Mouse (Mus musculus) liver, embryonic 12.5 days (tissue): ENCODE data around the gene Insl3. TPM values are rescaled to one million over a fixed set of nuclear protein-coding genes. Genes with fewer than 3 reads are reported as not detected.

Source experiments
- ATAC-seq: fragments of 200-750 bp; cut with Nextera tagmentation; 2 replicates; pipeline ENCODE4 v1.8.0; 2017; ENCODE audit warnings: moderate number of reproducible peaks, mild to moderate bottlenecking, moderate library complexity
- H3K27ac ChIP-seq: fragments of 300-500 bp; sonication (generic); 2 replicates; pipeline ENCODE4 v1.5.1; 2016; ENCODE audit warnings: mild to moderate bottlenecking
- H3K27me3 ChIP-seq: fragments of 300-500 bp; sonication (generic); replicated peaks from 2 replicates; pipeline ENCODE4 v1.6.1; 2016; ENCODE audit warnings: mild to moderate bottlenecking, moderate library complexity
- H3K36me3 ChIP-seq: fragments of 300-500 bp; sonication (generic); 2 replicates; pipeline ENCODE4 v1.6.1; 2016; ENCODE audit warnings: mild to moderate bottlenecking, moderate library complexity
- H3K4me1 ChIP-seq: fragments of 300-500 bp; sonication (generic); 2 replicates; pipeline ENCODE4 v1.6.1; 2016
- H3K4me2 ChIP-seq: fragments of 300-500 bp; sonication (generic); 2 replicates; pipeline ENCODE4 v1.6.1; 2016; ENCODE audit warnings: mild to moderate bottlenecking, moderate library complexity
- H3K4me3 ChIP-seq: fragments of 300-500 bp; sonication (generic); 2 replicates; pipeline ENCODE4 v1.5.1; 2016; ENCODE audit warnings: mild to moderate bottlenecking, moderate library complexity
- H3K9ac ChIP-seq: fragments of 300-500 bp; sonication (generic); 2 replicates; pipeline ENCODE4 v1.6.1; 2016; ENCODE audit warnings: mild to moderate bottlenecking, moderate library complexity
- H3K9me3 ChIP-seq: fragments of 300-500 bp; sonication (generic); replicated peaks from 2 replicates; pipeline ENCODE4 v1.6.1; 2016; ENCODE audit warnings: mild to moderate bottlenecking, moderate library complexity
- WGBS: fragments of 180-500 bp; shearing (Covaris S2); methylation state at CpG from one replicate; pipeline ENCODE4 v1.1.7; 2016; ENCODE audit not compliant: insufficient replicate concordance; 5-methylcytosine and 5-hydroxymethylcytosine counted together
- polyA plus RNA-seq: library from polyadenylated mRNA; unstranded; fragments of >200 nt; fragmentation: Nextera tagmentation; extraction: Ambion mirVana; gene quantifications from 2 replicates; pipeline ENCODE4 v1.2.1, GENCODE M21; 2016

The Insl3 gene
- polyA plus RNA-seq, 1 experiment from 2014 or later, result 1.5 TPM

- no peak overlapping the region for H3K9ac ChIP-seq
- no peak overlapping the region for H3K4me2 ChIP-seq
- H3K27me3 ChIP-seq, result peaks cover 47% of the 10 kb centered on the region
- no peak overlapping the region for H3K27ac ChIP-seq
- H3K36me3 ChIP-seq, result peaks cover 7% of the 10 kb centered on the region; the same call in 1 of the 2 replicates
- ATAC-seq, result no peak
- no peaks in the 10 kb centered on the region for H3K9me3 ChIP-seq
- WGBS, result 67% methylated on average over 4 of the region's 4 CpGs
- no peak overlapping the region for H3K4me3 ChIP-seq
- peaks cover 44% of the 10 kb centered on the region for H3K4me1 ChIP-seq
These were observed 10.8 kb upstream of the Insl3 start for GRCm38 (mm10) chr8:71678216-71678615.

- no peak overlapping the region for H3K27ac ChIP-seq
- H3K4me1 ChIP-seq, result peaks cover 44% of the 10 kb centered on the region
- H3K9ac ChIP-seq, result no peak overlapping the region
- peak overlapping the region; percentile 50 for H3K4me2 ChIP-seq
- WGBS, result 64% methylated on average over 16 of the region's 16 CpGs
- H3K27me3 ChIP-seq, result peaks cover 56% of the 10 kb centered on the region
- no peaks in the 10 kb centered on the region for H3K9me3 ChIP-seq
- ATAC-seq, result no peak
- H3K4me3 ChIP-seq, result peak overlapping the region; percentile 23
- H3K36me3 ChIP-seq, result peaks cover 7% of the 10 kb centered on the region; the same call in 1 of the 2 replicates
These were observed 9.9 kb upstream of the Insl3 start for GRCm38 (mm10) chr8:71679116-71679515.

GRCm38 (mm10) chr8:71679550-71680168 is 9.4 kb upstream of the Insl3 start:
- H3K9me3 ChIP-seq, result no peaks in the 10 kb centered on the region
- H3K4me2 ChIP-seq, result peak overlapping the region; percentile 50
- H3K4me1 ChIP-seq, result peaks cover 44% of the 10 kb centered on the region
- no peak overlapping the region for H3K9ac ChIP-seq
- H3K27me3 ChIP-seq, result peaks cover 61% of the 10 kb centered on the region
- no peak for ATAC-seq
- H3K4me3 ChIP-seq, result peak overlapping the region; percentile 23
- WGBS, result 46% methylated on average over 45 of the region's 46 CpGs
- peaks cover 7% of the 10 kb centered on the region; the same call in 1 of the 2 replicates for H3K36me3 ChIP-seq
- no peak overlapping the region for H3K27ac ChIP-seq

GRCm38 (mm10) chr8:71680471-71680870 is 8.5 kb upstream of the Insl3 start:
- Histone ChIP-seq H3K36me3 (peaks cover 7% of the 10 kb centered on the region; the same call in 1 of the 2 replicates), H3K27me3 (peaks cover 69% of the 10 kb centered on the region), H3K4me3 (no peak overlapping the region), H3K9me3 (no peaks in the 10 kb centered on the region), H3K27ac (no peak overlapping the region), H3K9ac (no peak overlapping the region), H3K4me1 (peaks cover 42% of the 10 kb centered on the region), H3K4me2 (no peak overlapping the region)
- no peak for ATAC-seq
- WGBS, result 48% methylated on average over 21 of the region's 21 CpGs

GRCm38 (mm10) chr8:71681369-71681915 is 7.6 kb upstream of the Insl3 start:
- no peak overlapping the region for H3K9ac ChIP-seq
- H3K27ac ChIP-seq, result no peak overlapping the region
- 62% methylated on average over 18 of the region's 18 CpGs for WGBS
- peaks cover 79% of the 10 kb centered on the region for H3K27me3 ChIP-seq
- peaks cover 11% of the 10 kb centered on the region; the same call in 1 of the 2 replicates for H3K36me3 ChIP-seq
- H3K4me1 ChIP-seq, result peaks cover 43% of the 10 kb centered on the region
- H3K4me2 ChIP-seq, result no peak overlapping the region
- H3K9me3 ChIP-seq, result no peaks in the 10 kb centered on the region
- ATAC-seq, result no peak
- H3K4me3 ChIP-seq, result no peak overlapping the region

GRCm38 (mm10) chr8:71682832-71683231 is 6.2 kb upstream of the Insl3 start:
- Histone ChIP-seq H3K4me1 (peaks cover 36% of the 10 kb centered on the region), H3K27ac (no peak overlapping the region), H3K9ac (no peak overlapping the region), H3K4me3 (no peak overlapping the region), H3K4me2 (no peak overlapping the region), H3K9me3 (no peaks in the 10 kb centered on the region), H3K36me3 (peaks cover 11% of the 10 kb centered on the region; the same call in 1 of the 2 replicates), H3K27me3 (peaks cover 93% of the 10 kb centered on the region)
- ATAC-seq, result no peak
- WGBS, result 85% methylated on average over 12 of the region's 12 CpGs

- ATAC-seq, result no peak
- H3K4me3 ChIP-seq, result no peak overlapping the region
These were observed 4.3 kb upstream of the Insl3 start for GRCm38 (mm10) chr8:71684701-71685100.

GRCm38 (mm10) chr8:71685573-71685972 is 3.4 kb upstream of the Insl3 start:
- H3K4me1 ChIP-seq, result peaks cover 20% of the 10 kb centered on the region
- 49% methylated on average over 29 of the region's 29 CpGs for WGBS
- no peak for ATAC-seq
- H3K9ac ChIP-seq, result no peak overlapping the region
- H3K9me3 ChIP-seq, result no peaks in the 10 kb centered on the region
- H3K27ac ChIP-seq, result no peak overlapping the region
- H3K27me3 ChIP-seq, result peaks cover 100% of the 10 kb centered on the region
- H3K36me3 ChIP-seq, result peaks cover 4% of the 10 kb centered on the region; the same call in 1 of the 2 replicates
- peak overlapping the region; percentile 32; the same call in 1 of the 2 replicates for H3K4me2 ChIP-seq
- H3K4me3 ChIP-seq, result no peak overlapping the region

More at GRCm38 (mm10) chr8:71684701-71685100, 4.3 kb upstream of the Insl3 start:
- Histone ChIP-seq H3K27ac (no peak overlapping the region), H3K4me1 (peaks cover 28% of the 10 kb centered on the region), H3K36me3 (peaks cover 7% of the 10 kb centered on the region; the same call in 1 of the 2 replicates), H3K4me2 (no peak overlapping the region), H3K27me3 (peaks cover 100% of the 10 kb centered on the region), H3K9me3 (no peaks in the 10 kb centered on the region), H3K9ac (no peak overlapping the region)
- 69% methylated on average over 10 of the region's 10 CpGs for WGBS

- peak; percentile 47; the same call in 1 of the 2 replicates for ATAC-seq
- 29% methylated on average over 23 of the region's 23 CpGs for WGBS
- no peak overlapping the region for H3K4me3 ChIP-seq
- peak overlapping the region; percentile 32 for H3K4me2 ChIP-seq
- H3K9ac ChIP-seq, result no peak overlapping the region
- peaks cover 4% of the 10 kb centered on the region; the same call in 1 of the 2 replicates for H3K36me3 ChIP-seq
- H3K27me3 ChIP-seq, result peaks cover 100% of the 10 kb centered on the region
- H3K9me3 ChIP-seq, result no peaks in the 10 kb centered on the region
- no peak overlapping the region for H3K27ac ChIP-seq
- H3K4me1 ChIP-seq, result peaks cover 18% of the 10 kb centered on the region
These were observed 2.8 kb upstream of the Insl3 start for GRCm38 (mm10) chr8:71686143-71686734.

GRCm38 (mm10) chr8:71687616-71688015 is 1.4 kb upstream of the Insl3 start:
- H3K4me2 ChIP-seq, result no peak overlapping the region
- ATAC-seq, result no peak

GRCm38 (mm10) chr8:71692509-71692908 is 3.5 kb downstream of the Insl3 start:
- H3K4me2 ChIP-seq, result no peak overlapping the region
- WGBS, result 3% methylated on average over 30 of the region's 30 CpGs
- ATAC-seq, result no peak

More at GRCm38 (mm10) chr8:71687616-71688015, 1.4 kb upstream of the Insl3 start:
- no peak overlapping the region for H3K27ac ChIP-seq
- WGBS, result 26% methylated on average over 8 of the region's 8 CpGs
- H3K36me3 ChIP-seq, result peaks cover 4% of the 10 kb centered on the region; the same call in 1 of the 2 replicates
- H3K9me3 ChIP-seq, result no peaks in the 10 kb centered on the region
- H3K27me3 ChIP-seq, result peaks cover 100% of the 10 kb centered on the region
- H3K4me3 ChIP-seq, result no peak overlapping the region
- no peak overlapping the region for H3K9ac ChIP-seq
- H3K4me1 ChIP-seq, result peaks cover 18% of the 10 kb centered on the region

More at GRCm38 (mm10) chr8:71692509-71692908, 3.5 kb downstream of the Insl3 start:
- Histone ChIP-seq H3K27ac (no peak overlapping the region), H3K27me3 (peaks cover 96% of the 10 kb centered on the region), H3K4me1 (peaks cover 11% of the 10 kb centered on the region), H3K9ac (no peak overlapping the region), H3K36me3 (no peaks in the 10 kb centered on the region), H3K9me3 (no peaks in the 10 kb centered on the region), H3K4me3 (no peak overlapping the region)
